Mouse (Mus musculus) MEL (cell line): Measurements from ENCODE around the gene Tnfrsf25. TPM values are rescaled to one million over a fixed set of nuclear protein-coding genes. Genes with fewer than 3 reads are reported as not detected.

ENCODE experiments used
- DNase-seq: peaks from one replicate; pipeline ENCODE4 v3.0.0; 2011; ENCODE audit warnings: low read depth, low spot score
- H3K27ac ChIP-seq: 2 replicates; pipeline ENCODE4 v1.5.1; 2012; ENCODE audit warnings: low read depth, mild to moderate bottlenecking, control low read depth, low read length, moderate library complexity; ENCODE audit not compliant: control insufficient read depth
- H3K27me3 ChIP-seq, 2 experiments: fragments of 150-350 bp in 1 of 2; sonication (generic) in 1 of 2; 2 replicates each; pipeline ENCODE4 v1.6.1; 2012; ENCODE audit warnings: low read length in 2 of 2, mild to moderate bottlenecking in 2 of 2, improper control_type of control experiment in 1 of 2, moderate library complexity in 1 of 2; ENCODE audit not compliant: insufficient read depth in 2 of 2, control insufficient read depth in 1 of 2
- H3K36me3 ChIP-seq, 2 experiments: 2 replicates each; pipeline ENCODE4 v1.6.1; 2012 to 2014; ENCODE audit warnings: low read length in 2 of 2, improper control_type of control experiment in 1 of 2, inconsistent platforms in 1 of 2, mild to moderate bottlenecking in 1 of 2; ENCODE audit not compliant: insufficient read depth in 2 of 2, control insufficient read depth in 1 of 2
- H3K4me1 ChIP-seq, 2 experiments: fragments of 150-350 bp in 1 of 2; sonication (generic) in 1 of 2; 2 replicates each; pipeline ENCODE4 v1.6.1; 2012; ENCODE audit warnings: low read length in 2 of 2, improper control_type of control experiment in 1 of 2, mild to moderate bottlenecking in 1 of 2; ENCODE audit not compliant: insufficient read depth in 2 of 2, control insufficient read depth in 1 of 2
- H3K4me3 ChIP-seq, 2 experiments: fragments of 150-350 bp in 1 of 2; sonication (generic) in 1 of 2; 2 replicates each; pipeline ENCODE4 v1.5.1; 2012; ENCODE audit warnings: low read depth in 2 of 2, low read length in 2 of 2, mild to moderate bottlenecking in 2 of 2, moderate library complexity in 2 of 2, control low read depth in 1 of 2, improper control_type of control experiment in 1 of 2; ENCODE audit not compliant: control insufficient read depth in 1 of 2, insufficient read depth in 1 of 2
- H3K79me2 ChIP-seq: 2 replicates; pipeline ENCODE4 v1.6.1; 2012; ENCODE audit warnings: mild to moderate bottlenecking, low read length, moderate library complexity; ENCODE audit not compliant: control insufficient read depth, poor library complexity, insufficient read depth
- H3K9ac ChIP-seq: 2 replicates; pipeline ENCODE4 v1.6.1; 2012; ENCODE audit warnings: low read depth, mild to moderate bottlenecking, control low read depth, low read length, moderate library complexity; ENCODE audit not compliant: control insufficient read depth, poor library complexity, severe bottlenecking
- H3K9me3 ChIP-seq: fragments of 150-350 bp; sonication (generic); replicated peaks from 2 replicates; pipeline ENCODE4 v1.6.1; 2012; ENCODE audit warnings: mild to moderate bottlenecking, low read length, improper control_type of control experiment, moderate library complexity; ENCODE audit not compliant: insufficient read depth
- BHLHE40 ChIP-seq: IDR thresholded peaks from 2 replicates; pipeline ENCODE4 v1.6.1; 2012; ENCODE audit warnings: low read depth, mild to moderate bottlenecking, inconsistent platforms, low read length, improper control_type of control experiment, borderline replicate concordance
- CHD1 ChIP-seq: IDR thresholded peaks from 2 replicates; pipeline ENCODE4 v1.6.1; 2012; ENCODE audit warnings: low read depth, mild to moderate bottlenecking, inconsistent platforms, low read length, improper control_type of control experiment
- CHD2 ChIP-seq: IDR thresholded peaks from 2 replicates; pipeline ENCODE4 v1.6.1; 2011; ENCODE audit warnings: low read length, improper control_type of control experiment
- CTCF ChIP-seq, 3 experiments: IDR thresholded peaks in 2 of 3; conservative IDR thresholded peaks in 1 of 3; 2 replicates each; pipeline ENCODE4 v1.5.1; 2011 to 2012; ENCODE audit warnings: low read length in 3 of 3, low read depth in 2 of 3, mild to moderate bottlenecking in 2 of 3, improper control_type of control experiment in 1 of 3, inconsistent platforms in 1 of 3, mixed read lengths in 1 of 3, moderate library complexity in 1 of 3; ENCODE audit not compliant: control insufficient read depth in 1 of 3, insufficient read depth in 1 of 3, poor library complexity in 1 of 3, severe bottlenecking in 1 of 3
- E2F4 ChIP-seq: IDR thresholded peaks from 2 replicates; pipeline ENCODE4 v1.6.1; 2011; ENCODE audit warnings: low read depth, low read length, improper control_type of control experiment, borderline replicate concordance
- ELF1 ChIP-seq: IDR thresholded peaks from 2 replicates; pipeline ENCODE4 v1.6.1; 2014; ENCODE audit warnings: low read depth, mild to moderate bottlenecking, inconsistent platforms, low read length, improper control_type of control experiment, moderate library complexity
- EP300 ChIP-seq, 2 experiments: IDR thresholded peaks; 2 replicates each; pipeline ENCODE4 v1.6.1; 2011; ENCODE audit warnings: improper control_type of control experiment in 2 of 2, low read length in 2 of 2, low read depth in 1 of 2, mild to moderate bottlenecking in 1 of 2
- ETS1 ChIP-seq: IDR thresholded peaks from 2 replicates; pipeline ENCODE4 v1.6.1; 2012; ENCODE audit warnings: low read depth, mild to moderate bottlenecking, inconsistent platforms, low read length, improper control_type of control experiment, moderate library complexity
- HCFC1 ChIP-seq: IDR thresholded peaks from 2 replicates; pipeline ENCODE4 v1.6.1; 2012; ENCODE audit warnings: low read depth, mild to moderate bottlenecking, inconsistent platforms, low read length, improper control_type of control experiment, moderate library complexity
- KAT2A ChIP-seq: conservative IDR thresholded peaks from 2 replicates; pipeline ENCODE4 v1.6.1; 2012; ENCODE audit warnings: low read depth, low read length, improper control_type of control experiment, inconsistent platforms
- MAFK ChIP-seq: IDR thresholded peaks from 2 replicates; pipeline ENCODE4 v1.6.1; 2011; ENCODE audit warnings: low read depth, mild to moderate bottlenecking, low read length, improper control_type of control experiment, borderline replicate concordance
- MEF2A ChIP-seq: IDR thresholded peaks from 2 replicates; pipeline ENCODE4 v1.6.1; 2014; ENCODE audit warnings: low read depth, mild to moderate bottlenecking, inconsistent platforms, low read length, improper control_type of control experiment; ENCODE audit not compliant: poor library complexity, insufficient replicate concordance, severe bottlenecking; ENCODE audit errors: extremely low read depth
- MXI1 ChIP-seq: IDR thresholded peaks from 2 replicates; pipeline ENCODE4 v1.6.1; 2011; ENCODE audit warnings: mild to moderate bottlenecking, low read depth, low read length, improper control_type of control experiment
- MYB ChIP-seq: IDR thresholded peaks from 2 replicates; pipeline ENCODE4 v1.6.1; 2011; ENCODE audit warnings: mild to moderate bottlenecking, low read depth, low read length, improper control_type of control experiment
- NRF1 ChIP-seq: IDR thresholded peaks from 2 replicates; pipeline ENCODE4 v1.6.1; 2014; ENCODE audit warnings: low read depth, mild to moderate bottlenecking, inconsistent platforms, low read length, improper control_type of control experiment, moderate library complexity; ENCODE audit not compliant: poor library complexity, insufficient read depth, severe bottlenecking
- POLR2A ChIP-seq, 2 experiments: IDR thresholded peaks; 2 replicates each; pipeline ENCODE4 v1.6.1; 2011 to 2012; ENCODE audit warnings: low read length in 2 of 2, mild to moderate bottlenecking in 2 of 2, control low read depth in 1 of 2, improper control_type of control experiment in 1 of 2, low read depth in 1 of 2, moderate library complexity in 1 of 2; ENCODE audit not compliant: control insufficient read depth in 1 of 2, insufficient read depth in 1 of 2, poor library complexity in 1 of 2
- POLR2AphosphoS2 ChIP-seq: IDR thresholded peaks from 2 replicates; pipeline ENCODE4 v1.6.1; 2011; ENCODE audit warnings: low read length, improper control_type of control experiment
- POLR2AphosphoS5 ChIP-seq: IDR thresholded peaks from 2 replicates; pipeline ENCODE4 v1.6.1; 2012; ENCODE audit warnings: low read depth, borderline replicate concordance, mild to moderate bottlenecking, inconsistent platforms, low read length, moderate library complexity, mixed read lengths
- RCOR1 ChIP-seq: IDR thresholded peaks from 2 replicates; pipeline ENCODE4 v1.6.1; 2012; ENCODE audit warnings: low read depth, mild to moderate bottlenecking, inconsistent platforms, low read length, improper control_type of control experiment
- SIN3A ChIP-seq: IDR thresholded peaks from 2 replicates; pipeline ENCODE4 v1.6.1; 2012; ENCODE audit warnings: low read length, improper control_type of control experiment, inconsistent platforms
- SMC3 ChIP-seq: IDR thresholded peaks from 2 replicates; pipeline ENCODE4 v1.6.1; 2011; ENCODE audit warnings: low read depth, low read length, improper control_type of control experiment
- TBP ChIP-seq: IDR thresholded peaks from 2 replicates; pipeline ENCODE4 v1.8.0; 2011; ENCODE audit warnings: low read depth, low read length, improper control_type of control experiment
- TCF12 ChIP-seq: IDR thresholded peaks from 2 replicates; pipeline ENCODE4 v1.6.1; 2014; ENCODE audit warnings: low read depth, mild to moderate bottlenecking, inconsistent platforms, low read length, improper control_type of control experiment, moderate library complexity
- UBTF ChIP-seq: IDR thresholded peaks from 2 replicates; pipeline ENCODE4 v1.6.1; 2012; ENCODE audit warnings: low read depth, mild to moderate bottlenecking, inconsistent platforms, low read length, improper control_type of control experiment, moderate library complexity, borderline replicate concordance; ENCODE audit not compliant: insufficient read depth
- USF2 ChIP-seq, 2 experiments: IDR thresholded peaks; 2 replicates each; pipeline ENCODE4 v1.6.1; 2011 to 2012; ENCODE audit warnings: improper control_type of control experiment in 2 of 2, low read length in 2 of 2, borderline replicate concordance in 1 of 2, inconsistent platforms in 1 of 2, low read depth in 1 of 2, mild to moderate bottlenecking in 1 of 2; ENCODE audit not compliant: insufficient read depth in 1 of 2
- ZC3H11A ChIP-seq: IDR thresholded peaks from 2 replicates; pipeline ENCODE4 v1.6.1; 2012; ENCODE audit warnings: low read depth, mild to moderate bottlenecking, inconsistent platforms, low read length, improper control_type of control experiment
- ZMIZ1 ChIP-seq: IDR thresholded peaks from 2 replicates; pipeline ENCODE4 v1.6.1; 2012; ENCODE audit warnings: low read depth, mild to moderate bottlenecking, inconsistent platforms, low read length, improper control_type of control experiment, moderate library complexity
- ZNF384 ChIP-seq: IDR thresholded peaks from 2 replicates; pipeline ENCODE4 v1.6.1; 2012; ENCODE audit warnings: low read depth, mild to moderate bottlenecking, inconsistent platforms, low read length, improper control_type of control experiment
- polyA plus RNA-seq, 2 experiments: library from polyadenylated mRNA; stranded (reverse) in 1 of 2; unstranded in 1 of 2; fragments of >175 nt in 1 of 2; fragments of >200 nt in 1 of 2; gene quantifications; 2 replicates each; pipeline versions ENCODE4 v1.2.1 to v1.2.4; 2012; ENCODE audit warnings: low replicate concordance in 2 of 2, low read depth in 1 of 2; ENCODE audit not compliant: insufficient read length in 2 of 2, insufficient read depth in 1 of 2, missing spikeins in 1 of 2
- total RNA-seq: library from RNA; depleted of rRNA; stranded (reverse); fragments of 300-350 nt; gene quantifications from 2 replicates; pipeline ENCODE4 v1.2.3, GENCODE M21; 2012

The Tnfrsf25 gene
- total and polyA plus RNA-seq, 3 experiments, result 0.97 to 1.1 TPM; not detected in 1

GRCm38 (mm10) chr4:152141521-152142135 is 25.9 kb downstream of the Tnfrsf25 start:
- Histone ChIP-seq H3K79me2 (no peaks in the 10 kb centered on the region), H3K4me3 (no peak overlapping the region), H3K27me3 (no peaks in the 10 kb centered on the region), H3K36me3 (peaks cover 0 to 16% of the 10 kb centered on the region in 2 experiments; a peak in 2 of 4 replicates), H3K9me3 (no peaks in the 10 kb centered on the region), H3K9ac (no peak overlapping the region), H3K27ac (no peak overlapping the region), H3K4me1 (peaks cover 2 to 26% of the 10 kb centered on the region in 2 experiments; a peak in 3 of 4 replicates)
- DNase-seq, result no peak
- no peak for TF ChIP-seq ELF1
- TF ChIP-seq ZNF384, result no peak
- no peak for TF ChIP-seq SMC3
- no peak for TF ChIP-seq HCFC1
- TF ChIP-seq MYB, result no peak
- no peak for TF ChIP-seq POLR2A (IDR thresholded peaks at IDR 0.05; ENCODE audit: control insufficient read depth in 1 of 2, insufficient read depth in 1 of 2, low read depth in 1 of 2, low read length in 2 of 2, poor library complexity in 1 of 2)
- no peak for TF ChIP-seq E2F4
- no peak for TF ChIP-seq MEF2A
- no peak for TF ChIP-seq ZMIZ1

- no peak overlapping the region for H3K9ac ChIP-seq
- H3K4me1 ChIP-seq, result peaks cover 2 to 26% of the 10 kb centered on the region in 2 experiments; a peak in 3 of 4 replicates
- H3K27ac ChIP-seq, result no peak overlapping the region
- H3K36me3 ChIP-seq, result peaks cover 0 to 16% of the 10 kb centered on the region in 2 experiments; a peak in 2 of 4 replicates
- DNase-seq, result peak; percentile 63
- no peaks in the 10 kb centered on the region for H3K79me2 ChIP-seq
- H3K27me3 ChIP-seq, result no peaks in the 10 kb centered on the region
- no peaks in the 10 kb centered on the region for H3K9me3 ChIP-seq
- no peak overlapping the region for H3K4me3 ChIP-seq
- TF ChIP-seq NRF1 (no peak), BHLHE40 (no peak), MYB (no peak), SIN3A (0 out of 2 replicates have a peak, but pooled peaks have one; percentile 18), RCOR1 (no peak), E2F4 (no peak), TBP (no peak), ELF1 (no peak), HCFC1 (no peak), MAFK (no peak), MEF2A (no peak), MXI1 (no peak), ZC3H11A (0 out of 2 replicates have a peak, but pooled peaks have one; percentile 14), TCF12 (no peak), ETS1 (no peak), EP300 (IDR thresholded peaks at IDR 0.05; ENCODE audit: low read depth in 1 of 2, low read length in 2 of 2) (no peak), POLR2AphosphoS5 (no peak), CHD2 (no peak), CTCF (IDR thresholded peaks at IDR 0.05 in 2 of 3, conservative IDR thresholded peaks at IDR 0.05 in 1 of 3; ENCODE audit: control insufficient read depth in 1 of 3, insufficient read depth in 1 of 3, low read depth in 2 of 3, low read length in 3 of 3, poor library complexity in 1 of 3, severe bottlenecking in 1 of 3) (peak; percentile 51 to 66 (median 51)), POLR2AphosphoS2 (no peak), POLR2A (IDR thresholded peaks at IDR 0.05; ENCODE audit: control insufficient read depth in 1 of 2, insufficient read depth in 1 of 2, low read depth in 1 of 2, low read length in 2 of 2, poor library complexity in 1 of 2) (no peak), CHD1 (no peak), ZMIZ1 (no peak), KAT2A (no peak), USF2 (IDR thresholded peaks at IDR 0.05; ENCODE audit: borderline replicate concordance in 1 of 2, insufficient read depth in 1 of 2, low read depth in 1 of 2, low read length in 2 of 2) (no peak), UBTF (no peak)
Measured at GRCm38 (mm10) chr4:152143632-152144031, 27.9 kb downstream of the Tnfrsf25 start.
